In the genomic region with DNA sequence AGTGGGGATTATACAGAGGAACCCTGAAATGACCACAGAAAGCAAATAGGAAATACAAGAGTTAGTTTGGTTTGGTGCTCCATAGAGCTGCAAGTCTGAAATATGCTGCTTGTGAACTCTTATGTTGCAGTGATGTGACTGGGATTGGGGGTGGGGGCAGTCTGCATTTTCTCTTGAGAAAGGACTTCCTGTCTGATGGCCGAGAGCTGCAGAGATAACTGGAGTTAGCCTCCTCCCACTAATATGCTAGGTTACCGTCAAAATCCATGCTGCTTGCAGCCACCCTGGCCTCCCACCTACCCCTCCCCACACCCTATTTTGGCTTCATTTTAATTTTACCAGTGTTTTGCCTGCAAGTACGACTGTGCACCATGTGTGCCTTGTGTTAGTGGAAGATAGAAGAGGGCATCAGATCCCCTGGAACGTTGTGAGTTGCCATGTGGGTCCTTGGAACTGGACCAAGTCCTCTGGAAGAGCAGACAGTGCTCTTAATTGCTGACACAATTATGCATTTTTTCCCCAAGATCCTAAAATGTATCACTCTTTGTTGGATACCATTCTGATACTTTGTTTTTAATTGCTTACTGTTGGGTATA, we compare ENCODE assay signal across 8 mouse cellular contexts. TPM values are rescaled to one million over a fixed set of nuclear protein-coding genes. Genes with fewer than 3 reads are reported as not detected.
A peak's percentile ranks its signal among the peaks of the same experiment; 100 is the strongest.
DNase-seq lines count a peak whose midpoint lies in the region; ATAC-seq and TF ChIP-seq lines count a peak whose summit lies in the region.
"Had no signal": no experiment of that assay in that cellular context is flagged by ENCODE, and none has a peak within 500 bp of the region (broad histone marks: within the 10 kb centered on the region; RNA-seq: fewer than 3 reads in every experiment).

No protein-coding gene starts in this region.

- no peaks in the 10 kb centered on the region for H3K36me3 ChIP-seq in kidney, embryonic 16.5 days (ENCODE audit: insufficient read depth, low read length)
- H3K36me3 ChIP-seq in kidney, adult 2 months (ENCODE audit: control insufficient read depth, insufficient read depth, low read length), result no peaks in the 10 kb centered on the region
- no peaks in the 10 kb centered on the region for H3K36me3 ChIP-seq in macrophage (ENCODE audit: inconsistent target)
- H3K36me3 ChIP-seq in hindbrain, embryonic 16.5 days (ENCODE audit: control insufficient read depth, insufficient read depth, low read length), result no peaks in the 10 kb centered on the region
- no peaks in the 10 kb centered on the region for H3K36me3 ChIP-seq in midbrain, postnatal 0 days (ENCODE audit: insufficient read depth, low read length)

- ATAC-seq in kidney, embryonic 16.5 days (ENCODE audit: low FRiP score, low TSS enrichment), result peak; percentile 16; the same call in 1 of the 2 replicates
- ATAC-seq in hindbrain, embryonic 16.5 days, result no peak
- ATAC-seq in midbrain, postnatal 0 days (ENCODE audit: low FRiP score), result no peak

- H3K27ac ChIP-seq in kidney, embryonic 16.5 days (ENCODE audit: low read length), result peak overlapping the region; percentile 82; the same call in 1 of the 2 replicates
- H3K27ac ChIP-seq in kidney, adult 2 months (ENCODE audit: insufficient read depth, low read depth, low read length), result no peak overlapping the region
- H3K27ac ChIP-seq in macrophage, result peak overlapping the region; percentile 83
- H3K27ac ChIP-seq in hindbrain, embryonic 16.5 days (ENCODE audit: low read depth, low read length), result no peak overlapping the region
- no peak overlapping the region for H3K27ac ChIP-seq in midbrain, postnatal 0 days (ENCODE audit: low read depth, low read length)

- 36% methylated on average over 4 of the region's 4 CpGs for WGBS in kidney, embryonic 16.5 days
- 45% methylated on average over 4 of the region's 4 CpGs for WGBS in kidney, adult 2 months
- WGBS in macrophage (ENCODE audit: missing documents), result 35% methylated on average over 4 of the region's 4 CpGs
- 55% methylated on average over 4 of the region's 4 CpGs for WGBS in hindbrain, embryonic 16.5 days
- 62% methylated on average over 4 of the region's 4 CpGs for WGBS in midbrain, postnatal 0 days

- TF ChIP-seq CTCF in kidney, adult 2 months (conservative IDR thresholded peaks at IDR 0.05; ENCODE audit: insufficient read depth, insufficient read length, low read depth, low read length), result no peak
- no peak for TF ChIP-seq CTCF in brain, embryonic 14.5 days (IDR thresholded peaks at IDR 0.05; ENCODE audit: borderline replicate concordance, extremely low read depth, insufficient read depth, insufficient read length)
- no peak for TF ChIP-seq CTCF in midbrain, postnatal 0 days (IDR thresholded peaks at IDR 0.05)

- no peaks in the 10 kb centered on the region for H3K27me3 ChIP-seq in kidney, embryonic 16.5 days (ENCODE audit: insufficient read depth, low read length)
- no peaks in the 10 kb centered on the region for H3K27me3 ChIP-seq in kidney, adult 2 months (replicated peaks; ENCODE audit: control insufficient read depth, insufficient read depth, low read length)
- H3K27me3 ChIP-seq in hindbrain, embryonic 16.5 days (replicated peaks; ENCODE audit: control insufficient read depth, insufficient read depth, low read length), result 0 out of 2 replicates have a peak, but pooled peaks cover 2% of the 10 kb centered on the region
- H3K27me3 ChIP-seq in midbrain, postnatal 0 days (ENCODE audit: insufficient read depth, low read length), result no peaks in the 10 kb centered on the region
- H3K27me3 ChIP-seq: megakaryocyte, embryonic 14.5 days had no signal

- H3K4me1 ChIP-seq in kidney, embryonic 16.5 days (ENCODE audit: insufficient read depth, low read length), result peaks cover 18% of the 10 kb centered on the region
- peaks cover 4% of the 10 kb centered on the region for H3K4me1 ChIP-seq in kidney, adult 2 months (ENCODE audit: control insufficient read depth, insufficient read depth, low read length)
- peaks cover 3% of the 10 kb centered on the region for H3K4me1 ChIP-seq in hindbrain, embryonic 16.5 days (ENCODE audit: control insufficient read depth, insufficient read depth, low read depth, low read length)
- H3K4me1 ChIP-seq in midbrain, postnatal 0 days (ENCODE audit: insufficient read depth, low read length), result peaks cover 4% of the 10 kb centered on the region; the same call in 1 of the 2 replicates

- H3K4me3 ChIP-seq in kidney, embryonic 16.5 days (ENCODE audit: low read length), result no peak overlapping the region
- no peak overlapping the region for H3K4me3 ChIP-seq in kidney, adult 2 months (ENCODE audit: insufficient read depth, low read depth, low read length)
- no peak overlapping the region for H3K4me3 ChIP-seq in macrophage (ENCODE audit: inconsistent target)
- H3K4me3 ChIP-seq in hindbrain, embryonic 16.5 days (ENCODE audit: low read length), result no peak overlapping the region
- no peak overlapping the region for H3K4me3 ChIP-seq in midbrain, postnatal 0 days (ENCODE audit: low read depth, low read length)

- H3K9me3 ChIP-seq in kidney, embryonic 16.5 days (ENCODE audit: low read length), result 0 out of 2 replicates have a peak, but pooled peaks cover 3% of the 10 kb centered on the region
- no peaks in the 10 kb centered on the region for H3K9me3 ChIP-seq in hindbrain, embryonic 16.5 days (ENCODE audit: control insufficient read depth, low read length)
- no peaks in the 10 kb centered on the region for H3K9me3 ChIP-seq in midbrain, postnatal 0 days (ENCODE audit: low read length)
- H3K9me3 ChIP-seq: megakaryocyte, embryonic 14.5 days had no signal

- H3K9ac ChIP-seq in kidney, embryonic 16.5 days (replicated peaks; ENCODE audit: low read length), result no peak overlapping the region
- H3K9ac ChIP-seq in hindbrain, embryonic 16.5 days (ENCODE audit: low read depth, low read length), result no peak overlapping the region
- no peak overlapping the region for H3K9ac ChIP-seq in midbrain, postnatal 0 days (replicated peaks; ENCODE audit: low read length, poor library complexity, severe bottlenecking)

- H3K79me2 ChIP-seq in macrophage (ENCODE audit: inconsistent target), result no peaks in the 10 kb centered on the region

- DNase-seq in kidney, adult 2 months, result no peak
- DNase-seq in brain, embryonic 14.5 days (ENCODE audit: low read depth), result peak; percentile 75
- DNase-seq in heart, postnatal 4 days, result peak; percentile 35
- DNase-seq in midbrain, postnatal 0 days (ENCODE audit: low spot score), result no peak

- no peak overlapping the region for H3K4me2 ChIP-seq in kidney, embryonic 16.5 days (replicated peaks; ENCODE audit: low read depth, low read length)
- H3K4me2 ChIP-seq in hindbrain, embryonic 16.5 days (ENCODE audit: low read length), result no peak overlapping the region
- H3K4me2 ChIP-seq in midbrain, postnatal 0 days (ENCODE audit: low read depth, low read length, poor library complexity, severe bottlenecking), result no peak overlapping the region

- TF ChIP-seq POLR2A in kidney, adult 2 months (IDR thresholded peaks at IDR 0.05; ENCODE audit: low read depth, low read length), result no peak
- TF ChIP-seq POLR2A in brain, embryonic 14.5 days (IDR thresholded peaks at IDR 0.05; ENCODE audit: borderline replicate concordance, extremely low read depth, insufficient read depth, insufficient read length, poor library complexity, severe bottlenecking), result no peak

RNA-seq across cellular contexts. Expression of gene Wee1, which starts 11.7 kb away (rescaled TPM):
- 20.6 TPM in 2 replicates for polyA plus RNA-seq in kidney, embryonic 16.5 days (2015; fragmentation: Nextera tagmentation; extraction: Ambion mirVana)
- 4.0 and 4.4 TPM in 2 replicates for polyA plus RNA-seq in kidney, adult 2 months (2012; rRNA removed)
- 10.3 and 14.2 TPM in 2 replicates for polyA plus RNA-seq in brain, embryonic 14.5 days (2012; rRNA removed)
- total RNA-seq in heart, postnatal 4 days (2021), result 10 to 100 TPM; 42.5 to 45.8 TPM
- 1 to 10 TPM in 25 of 26 experiments, under 1 TPM in 1; 0.83 to 9.7 (median 3.1) TPM for total RNA-seq in macrophage (2018; cell fraction: chromatin; rRNA removed)
- total RNA-seq in macrophage (2018; cell fraction: cytosol; rRNA removed), result 10 to 100 TPM in 5 of 26 experiments, 1 to 10 TPM in 21; 3.3 to 13.9 (median 7.7) TPM
- total RNA-seq in macrophage (2018; cell fraction: nucleus; rRNA removed), result 10 to 100 TPM in 3 of 26 experiments, 1 to 10 TPM in 23; 3.3 to 20.2 (median 5.0) TPM
- polyA plus RNA-seq in macrophage (2018), result 6.0 to 21.4 TPM (median 10.7 TPM) in 3 replicates
- 5.1 and 6.5 TPM in 2 replicates for polyA plus RNA-seq in hindbrain, embryonic 16.5 days (2015; fragmentation: Nextera tagmentation; extraction: Ambion mirVana)
- total RNA-seq in midbrain, postnatal 0 days (2014; rRNA removed), result 4.1 and 5.1 TPM in 2 replicates
- polyA plus RNA-seq in midbrain, postnatal 0 days (2015; fragmentation: Nextera tagmentation; extraction: Ambion mirVana), result 3.6 and 3.7 TPM in 2 replicates

RNA-seq across cellular contexts. Expression of gene Zfp143, which starts 49.1 kb away (rescaled TPM):
- polyA plus RNA-seq in kidney, embryonic 16.5 days (2015; fragmentation: Nextera tagmentation; extraction: Ambion mirVana), result 22.3 and 22.6 TPM in 2 replicates
- 7.5 and 9.4 TPM in 2 replicates for polyA plus RNA-seq in kidney, adult 2 months (2012; rRNA removed)
- 24.1 and 25.2 TPM in 2 replicates for polyA plus RNA-seq in brain, embryonic 14.5 days (2012; rRNA removed)
- total RNA-seq in heart, postnatal 4 days (2021), result 10 to 100 TPM; 12.9 to 14.4 TPM
- 10 to 100 TPM in 24 of 26 experiments, 1 to 10 TPM in 2; 4.6 to 27.2 (median 20.6) TPM for total RNA-seq in macrophage (2018; cell fraction: chromatin; rRNA removed)
- 10 to 100 TPM in 20 of 26 experiments, 1 to 10 TPM in 6; 6.5 to 14.9 (median 11.1) TPM for total RNA-seq in macrophage (2018; cell fraction: cytosol; rRNA removed)
- total RNA-seq in macrophage (2018; cell fraction: nucleus; rRNA removed), result 10 to 100 TPM in 22 of 26 experiments, 1 to 10 TPM in 4; 7.5 to 25.9 (median 17.0) TPM
- 9.7 to 17.2 TPM (median 11.3 TPM) in 3 replicates for polyA plus RNA-seq in macrophage (2018)
- 13.4 and 13.6 TPM in 2 replicates for polyA plus RNA-seq in hindbrain, embryonic 16.5 days (2015; fragmentation: Nextera tagmentation; extraction: Ambion mirVana)
- 6.7 and 8.6 TPM in 2 replicates for total RNA-seq in midbrain, postnatal 0 days (2014; rRNA removed)
- 4.9 and 5.8 TPM in 2 replicates for polyA plus RNA-seq in midbrain, postnatal 0 days (2015; fragmentation: Nextera tagmentation; extraction: Ambion mirVana)

Comparison
In these comparisons a context has a peak if more than half of its experiments do, and no peak if none do; other contexts are left out.
1. H3K27ac ChIP-seq: peak in kidney, embryonic 16.5 days (single experiment) and macrophage (single experiment); none in kidney, adult 2 months (single experiment), hindbrain, embryonic 16.5 days (single experiment) and midbrain, postnatal 0 days (single experiment).
2. DNase-seq: peak in brain, embryonic 14.5 days (single experiment) and heart, postnatal 4 days (single experiment); none in kidney, adult 2 months (single experiment) and midbrain, postnatal 0 days (single experiment).